Mouse (Mus musculus): ENCODE measurements around the gene Fgfr1op2.

Gene Fgfr1op2

GRCm38 (mm10) chr6:146643184-146643570 lies 66.2 kb downstream of the Fgfr1op2 start:
- peak in 1 of 2 experiments; percentile 17 for DNase-seq
